Mouse (Mus musculus) thymus, postnatal 36 days (tissue): ENCODE measurements around the gene Slc25a42.
A peak's percentile ranks its signal among the peaks of the same experiment; 100 is the strongest.

Experiments
- DNase-seq, 2 experiments: peaks; one replicate each; pipeline ENCODE4 v3.0.0; 2022; ENCODE audit warnings: mixed read lengths in 2 of 2

Slc25a42 gene

GRCm38 (mm10) chr8:70214411-70214810 is 2.3 kb upstream of the Slc25a42 start:
- no peak for DNase-seq

- no peak for DNase-seq
Observed at GRCm38 (mm10) chr8:70211726-70212111, 386 bp downstream of the Slc25a42 start.

DNA sequence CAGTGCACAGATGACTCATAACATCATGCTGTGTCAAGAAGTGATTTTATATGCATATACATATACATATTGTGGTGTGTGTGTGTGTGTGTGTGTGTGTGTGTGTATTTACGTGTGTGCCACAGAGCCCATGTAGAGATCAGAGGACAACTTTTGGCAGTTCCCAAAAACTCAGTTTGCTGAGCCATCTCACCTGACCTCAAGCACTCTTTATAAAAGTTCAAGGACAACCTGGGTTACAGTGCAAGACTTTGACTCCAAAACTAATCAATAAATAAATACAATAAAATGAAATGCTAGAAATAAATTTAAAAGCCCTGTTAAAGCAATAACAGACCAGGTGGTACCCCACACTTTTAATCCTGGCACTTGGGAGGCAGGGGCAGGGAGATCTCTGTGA is 830 bp downstream of the Slc25a42 start:
- DNase-seq, result no peak

DNA sequence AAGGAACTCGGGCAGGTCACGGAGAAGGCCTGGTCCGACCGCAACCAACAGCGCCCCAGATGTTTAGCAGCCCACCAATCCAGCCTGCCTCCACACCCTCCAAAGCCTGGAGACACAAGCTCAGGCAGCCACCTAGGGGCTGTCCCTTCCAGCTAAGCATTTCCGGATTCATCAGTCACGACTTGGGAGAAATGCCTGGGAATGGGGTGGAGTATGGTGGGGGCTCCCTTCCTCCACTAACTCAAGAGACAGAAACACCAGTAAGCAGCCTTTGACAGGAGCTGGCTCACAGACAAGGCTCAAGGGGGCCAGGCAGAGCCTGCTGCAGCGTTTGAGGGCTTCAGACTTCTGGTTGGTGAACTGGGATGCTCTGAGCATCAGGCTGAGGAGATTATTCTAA is 1.6 kb downstream of the Slc25a42 start:
- DNase-seq, result no peak

DNA sequence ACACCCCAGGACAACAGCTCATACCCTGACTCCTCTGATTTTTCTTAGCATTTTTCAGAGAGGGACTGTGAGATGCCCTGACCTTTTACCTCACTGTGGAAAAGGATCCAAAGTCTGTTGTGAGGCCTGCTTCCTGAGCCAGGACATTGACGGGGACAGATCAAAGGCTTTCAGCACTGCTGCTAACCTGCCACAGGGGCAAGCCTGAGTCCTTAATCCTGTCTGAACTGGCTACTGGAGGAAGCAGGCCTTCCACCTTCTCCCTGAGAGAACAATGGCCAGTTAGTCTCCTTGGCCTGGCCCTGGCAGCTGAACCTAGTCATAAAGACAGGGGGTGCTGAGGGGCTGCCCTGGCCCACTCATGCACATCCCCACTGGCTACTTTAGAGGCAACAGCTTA is 4.0 kb downstream of the Slc25a42 start:
- DNase-seq, result no peak

DNA sequence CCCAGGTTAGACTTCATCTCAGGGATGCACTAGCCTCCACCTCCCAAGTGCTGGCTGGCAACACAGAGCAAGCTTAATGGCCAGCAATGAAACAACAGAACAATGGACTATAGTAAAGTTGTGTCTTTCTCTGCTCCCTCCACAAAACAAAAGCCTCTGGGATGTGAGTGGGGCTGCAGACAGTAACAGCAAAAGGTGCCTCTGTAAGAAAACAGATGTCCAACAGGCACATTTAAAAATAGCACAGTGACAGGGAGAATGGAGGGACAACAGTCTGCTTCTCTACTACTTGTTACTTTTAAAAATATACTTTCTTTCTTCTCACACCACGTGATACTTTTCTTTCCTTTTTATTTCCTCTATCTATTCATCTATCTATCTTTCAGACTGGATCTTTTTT is 7.3 kb downstream of the Slc25a42 start:
- no peak for DNase-seq

DNA sequence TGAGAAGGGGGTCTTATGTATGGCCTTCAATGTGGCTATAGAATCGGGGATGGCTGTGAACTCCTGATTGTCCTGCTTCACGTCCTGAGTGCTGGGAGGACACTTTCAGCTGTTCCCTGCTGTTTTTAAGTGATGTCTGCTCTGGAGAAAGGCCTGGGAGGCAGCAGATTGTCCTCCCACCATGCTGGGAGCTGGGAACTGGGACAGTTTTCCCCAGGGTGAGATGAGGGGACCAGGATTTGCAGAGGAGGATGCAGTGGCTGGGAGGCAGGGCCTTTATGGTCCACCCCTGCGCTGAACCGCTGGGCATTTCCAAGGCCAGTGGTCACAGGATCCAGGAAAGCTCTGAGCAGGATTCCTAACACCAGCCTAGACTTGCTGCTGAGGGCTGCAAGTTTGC is 9.0 kb downstream of the Slc25a42 start:
- no peak for DNase-seq

DNA sequence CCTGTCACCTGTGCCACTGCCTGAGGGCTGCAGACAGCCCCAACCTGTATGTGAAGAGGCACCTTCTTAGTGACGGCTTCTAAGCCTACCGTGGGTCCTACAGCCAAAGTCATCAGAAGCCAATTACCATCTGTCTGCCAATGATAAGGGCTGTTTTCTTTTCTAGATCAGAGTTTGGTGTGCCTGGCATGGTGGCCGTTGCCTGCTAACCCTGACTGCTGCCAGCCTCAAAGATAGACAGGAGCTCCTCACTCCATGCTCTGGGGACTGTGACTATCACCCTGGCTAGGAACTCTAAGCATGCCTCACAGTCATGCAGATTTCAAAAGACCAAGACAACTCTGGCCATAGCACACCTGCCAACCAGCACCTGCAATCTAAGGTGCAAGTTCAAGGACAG is 10.7 kb downstream of the Slc25a42 start:
- no peak for DNase-seq

DNA sequence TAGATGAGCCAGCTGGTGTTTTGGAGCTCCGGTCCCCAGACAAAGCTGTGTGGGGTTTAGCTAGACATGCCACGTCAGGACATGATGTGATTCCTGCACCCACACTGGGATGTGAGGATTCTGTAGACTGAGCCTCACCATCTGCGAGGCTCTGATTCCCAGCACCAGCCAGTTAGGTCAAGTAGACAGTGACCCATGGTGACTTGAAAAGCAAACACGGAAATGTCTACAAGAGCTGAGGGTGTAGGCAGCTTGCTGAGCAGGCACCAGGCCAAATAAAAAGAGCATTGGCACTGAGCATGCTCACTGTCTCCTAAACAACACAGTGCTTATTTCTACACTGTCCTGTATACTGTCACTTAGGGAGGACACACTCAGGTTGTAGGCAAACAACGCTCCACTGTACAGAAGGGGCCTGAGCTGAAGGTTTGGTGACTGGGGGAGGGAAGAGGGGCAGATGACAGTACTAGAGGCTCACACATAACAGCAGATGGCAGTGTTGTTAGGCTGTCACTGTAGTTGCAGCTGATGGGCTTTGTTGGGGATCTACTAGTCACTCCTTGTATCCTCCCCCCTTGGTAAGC is 11.9 kb downstream of the Slc25a42 start:
- DNase-seq, result no peak

- DNase-seq, result no peak
Observed at GRCm38 (mm10) chr8:70197603-70198002, 14.5 kb downstream of the Slc25a42 start.

GRCm38 (mm10) chr8:70195762-70196161 is 16.3 kb downstream of the Slc25a42 start:
- DNase-seq, result no peak

DNA sequence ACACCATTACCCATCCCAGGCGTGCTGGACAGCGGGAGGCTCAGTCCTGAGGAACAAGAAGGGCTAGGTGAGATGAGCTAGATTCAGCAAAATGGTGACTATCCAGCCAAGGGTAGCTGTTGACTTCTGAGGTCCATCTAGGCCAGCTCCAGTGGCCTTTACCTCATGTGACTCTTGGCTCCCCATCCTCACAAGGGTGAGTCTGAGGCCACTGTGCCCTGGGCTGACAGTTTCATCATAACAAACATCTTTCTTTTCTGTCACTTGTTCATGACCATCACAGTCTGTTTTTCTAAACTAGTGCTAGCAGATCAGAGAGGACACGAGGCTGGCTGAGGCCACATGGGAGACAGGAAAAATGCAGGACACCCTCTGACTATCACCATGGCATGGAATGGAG is 17.9 kb downstream of the Slc25a42 start:
- no peak for DNase-seq

- no peak for DNase-seq
Observed at GRCm38 (mm10) chr8:70193238-70193637, 18.9 kb downstream of the Slc25a42 start.

GRCm38 (mm10) chr8:70188707-70189106 is 23.4 kb downstream of the Slc25a42 start:
- no peak for DNase-seq

- no peak for DNase-seq
Observed at GRCm38 (mm10) chr8:70183194-70183593, 28.9 kb downstream of the Slc25a42 start.

DNA sequence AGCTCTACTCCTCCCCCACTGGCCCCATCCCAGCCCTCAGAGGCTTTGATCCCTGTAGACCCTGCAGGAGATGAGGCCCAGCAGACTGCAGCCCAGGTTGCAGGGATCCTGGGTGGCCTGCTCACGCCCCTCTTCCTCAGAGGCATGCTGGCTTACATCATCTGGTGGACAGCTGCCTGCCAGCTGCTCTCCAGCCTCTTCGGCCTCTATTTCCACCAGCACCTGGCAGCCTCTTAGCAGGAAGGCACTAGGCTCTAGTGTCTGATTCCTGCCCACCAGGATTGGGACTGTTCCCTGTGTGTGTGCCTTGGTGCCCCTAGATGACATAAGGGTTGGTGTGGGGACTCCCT is 30.2 kb downstream of the Slc25a42 start:
- DNase-seq, result no peak

DNA sequence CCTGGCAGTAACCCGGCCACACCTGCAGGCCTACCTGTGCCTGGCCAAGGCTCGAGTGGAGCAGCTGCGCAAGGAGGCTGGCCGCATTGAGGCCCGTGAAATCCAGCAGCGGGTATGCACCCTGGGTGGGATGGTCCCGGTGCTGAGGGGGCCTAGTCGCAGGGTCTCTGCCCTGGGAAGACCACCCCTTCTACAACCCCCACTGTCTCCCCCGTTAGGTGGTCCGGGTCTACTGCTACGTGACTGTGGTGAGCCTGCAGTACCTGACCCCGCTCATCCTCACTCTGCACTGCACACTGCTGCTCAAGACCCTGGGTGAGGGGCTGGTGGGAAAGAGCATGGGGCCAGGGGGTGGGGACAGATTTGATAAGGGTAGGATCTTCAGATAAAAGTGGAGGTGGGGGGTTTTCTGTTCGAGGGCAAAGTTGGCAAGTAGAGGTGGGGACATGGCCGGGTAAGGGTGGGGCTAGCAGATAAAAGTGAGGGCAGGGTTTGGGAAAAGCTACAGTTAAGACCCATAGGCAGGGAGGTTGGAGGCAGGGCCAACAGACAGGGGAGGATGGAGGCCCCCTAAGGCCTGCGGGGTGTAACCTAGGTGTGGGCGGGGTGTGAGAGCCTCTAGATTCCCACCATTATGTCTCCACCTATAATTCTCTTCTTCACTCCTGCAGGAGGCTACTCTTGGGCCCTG is 30.7 kb downstream of the Slc25a42 start:
- DNase-seq, result no peak

DNA sequence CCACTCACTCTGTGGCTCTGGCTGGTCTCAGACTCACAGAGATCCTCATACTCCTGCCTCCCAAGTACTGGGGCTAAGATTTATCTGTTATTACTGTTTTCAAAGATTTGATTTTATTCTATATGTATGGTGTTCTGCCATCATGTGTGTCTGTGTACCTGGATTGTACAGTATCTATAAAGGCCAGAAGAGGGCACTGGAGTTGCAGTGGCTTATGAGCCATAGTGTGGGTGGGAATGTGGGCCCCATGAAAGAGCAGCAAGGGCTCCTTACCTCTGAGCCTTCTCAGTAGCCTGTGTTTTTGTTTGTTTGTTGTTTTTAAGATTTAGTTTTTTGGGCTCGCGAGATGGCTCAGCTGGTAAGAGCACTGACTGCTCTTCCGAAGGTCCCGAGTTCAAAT is 33.0 kb downstream of the Slc25a42 start:
- DNase-seq, result no peak

GRCm38 (mm10) chr8:70178231-70178630 is 33.9 kb downstream of the Slc25a42 start:
- no peak for DNase-seq

DNA sequence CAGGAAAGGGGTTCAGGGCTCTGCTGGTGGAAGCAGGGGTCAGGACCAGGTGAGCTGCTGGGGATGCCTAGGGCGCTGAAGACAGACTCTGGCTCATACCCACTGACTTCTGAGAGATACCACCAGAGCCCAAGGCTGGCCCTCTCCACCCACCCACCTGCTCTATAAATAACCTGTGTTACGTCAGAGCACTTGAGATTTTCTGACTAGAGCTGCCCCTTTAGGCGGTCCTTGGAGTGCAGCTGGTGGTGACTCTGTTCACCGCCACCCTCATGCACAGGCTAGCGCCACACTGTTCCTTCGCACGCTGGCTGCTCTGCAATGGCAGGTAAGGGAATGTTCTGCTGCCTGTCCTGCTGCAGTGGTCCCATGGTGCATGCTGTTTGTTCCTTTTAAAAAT is 38.0 kb downstream of the Slc25a42 start:
- no peak for DNase-seq

- no peak for DNase-seq
Observed at GRCm38 (mm10) chr8:70173320-70173719, 38.8 kb downstream of the Slc25a42 start.

DNA sequence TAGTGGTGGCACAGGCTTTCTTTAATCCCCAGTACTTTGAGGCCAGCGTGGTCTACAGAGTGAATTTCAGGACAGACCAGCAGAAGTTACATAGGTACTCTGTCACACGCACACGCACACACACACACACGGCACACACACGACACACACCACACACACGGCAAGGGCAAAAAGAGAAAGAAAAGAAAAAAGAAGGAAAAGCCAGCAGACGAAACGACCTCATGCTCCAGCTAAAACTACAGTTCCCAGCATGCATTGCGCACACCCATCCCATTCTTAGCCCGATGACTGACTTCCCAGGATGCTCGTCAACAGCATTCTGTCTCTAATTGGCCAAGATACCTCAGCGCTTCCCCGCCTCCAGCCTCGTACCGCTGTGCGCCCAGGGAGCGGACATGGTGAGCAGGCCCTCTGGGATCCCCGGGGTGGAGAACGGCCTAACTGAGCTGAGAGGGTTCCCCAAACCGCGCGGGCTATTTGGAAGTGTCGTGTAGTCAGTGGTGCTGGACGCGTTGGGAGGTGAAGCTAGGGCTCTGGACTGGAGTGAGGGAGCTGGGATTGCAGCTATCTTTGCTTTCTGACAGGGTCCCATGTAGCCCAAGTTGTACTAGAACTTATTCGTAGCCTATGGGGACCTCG is 39.9 kb downstream of the Slc25a42 start, which contains the start of gene Tmem161a:
Tmem161a (plus strand) TSS at position 314 of the 639 bp plus-strand sequence.
- peak; percentile 85 to 91 for DNase-seq

- no peak for DNase-seq
Observed at GRCm38 (mm10) chr8:70171240-70171639, 40.9 kb downstream of the Slc25a42 start.

- DNase-seq, result no peak
Observed at GRCm38 (mm10) chr8:70170748-70171147, 41.4 kb downstream of the Slc25a42 start.

- DNase-seq, result no peak
Observed at GRCm38 (mm10) chr8:70170116-70170515, 42.0 kb downstream of the Slc25a42 start.
